Comparison of ENCODE assay signal across 8 mouse cellular contexts in the genomic region with DNA sequence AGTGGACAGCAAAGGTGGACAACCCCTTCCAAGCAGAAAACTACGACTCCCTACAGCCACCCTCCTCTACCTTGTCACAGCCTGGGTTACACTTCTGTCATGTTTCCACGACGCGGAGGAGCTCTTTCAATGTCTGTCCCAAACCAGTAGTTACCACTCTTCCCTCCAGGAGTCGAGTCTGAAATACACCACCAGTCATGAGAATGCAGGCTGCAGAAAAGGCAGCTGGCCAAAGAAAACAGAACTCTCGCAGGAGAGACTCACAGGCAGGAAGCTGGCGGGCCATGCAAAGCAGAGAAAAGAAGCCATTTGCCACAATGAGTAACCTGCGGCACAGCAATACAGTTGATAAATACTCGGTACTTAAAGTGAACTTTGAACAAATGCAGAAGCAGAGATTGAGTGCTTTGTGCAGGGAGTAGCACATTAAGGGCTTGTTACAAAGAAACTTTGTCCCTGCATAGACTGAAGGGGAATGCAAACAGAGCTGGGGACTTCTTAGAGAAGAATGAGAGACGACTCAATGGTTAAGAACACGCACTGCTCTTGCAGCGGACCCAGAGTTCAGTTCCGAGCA. TPM values are rescaled to one million over a fixed set of nuclear protein-coding genes. Genes with fewer than 3 reads are reported as not detected.
DNase-seq lines count a peak whose midpoint lies in the region; ATAC-seq lines count a peak whose summit lies in the region.

No protein-coding gene starts in this region.

- no peak overlapping the region for H3K9ac ChIP-seq in hindbrain, embryonic 11.5 days (ENCODE audit: low read depth, low read length)
- H3K9ac ChIP-seq in hindbrain, embryonic 16.5 days (ENCODE audit: low read depth, low read length), result no peak overlapping the region
- no peak overlapping the region for H3K9ac ChIP-seq in intestine, embryonic 14.5 days (ENCODE audit: low read length)
- no peak overlapping the region for H3K9ac ChIP-seq in lung, embryonic 15.5 days
- no peak overlapping the region for H3K9ac ChIP-seq in forebrain, embryonic 11.5 days (ENCODE audit: low read length)

- no peaks in the 10 kb centered on the region for H3K9me3 ChIP-seq in hindbrain, embryonic 11.5 days (ENCODE audit: control insufficient read depth, low read length)
- H3K9me3 ChIP-seq in hindbrain, embryonic 16.5 days (ENCODE audit: control insufficient read depth, low read length), result no peaks in the 10 kb centered on the region
- H3K9me3 ChIP-seq in intestine, embryonic 14.5 days (ENCODE audit: control insufficient read depth, low read length), result no peaks in the 10 kb centered on the region
- no peaks in the 10 kb centered on the region for H3K9me3 ChIP-seq in lung, embryonic 15.5 days
- H3K9me3 ChIP-seq in forebrain, embryonic 11.5 days (ENCODE audit: control insufficient read depth, low read length), result no peaks in the 10 kb centered on the region

- H3K27ac ChIP-seq in hindbrain, embryonic 11.5 days (ENCODE audit: low read depth, low read length), result no peak overlapping the region
- H3K27ac ChIP-seq in hindbrain, embryonic 16.5 days (ENCODE audit: low read depth, low read length), result no peak overlapping the region
- no peak overlapping the region for H3K27ac ChIP-seq in intestine, embryonic 14.5 days (ENCODE audit: low read depth)
- peak overlapping the region; percentile 32 for H3K27ac ChIP-seq in lung, embryonic 15.5 days
- no peak overlapping the region for H3K27ac ChIP-seq in forebrain, embryonic 11.5 days (ENCODE audit: low read depth, low read length)

- H3K4me2 ChIP-seq in hindbrain, embryonic 11.5 days (replicated peaks; ENCODE audit: low read depth, low read length), result no peak overlapping the region
- no peak overlapping the region for H3K4me2 ChIP-seq in hindbrain, embryonic 16.5 days (ENCODE audit: low read length)
- H3K4me2 ChIP-seq in intestine, embryonic 14.5 days (ENCODE audit: low read length), result no peak overlapping the region
- H3K4me2 ChIP-seq in lung, embryonic 15.5 days, result no peak overlapping the region
- H3K4me2 ChIP-seq in forebrain, embryonic 11.5 days (ENCODE audit: low read depth, low read length, severe bottlenecking), result no peak overlapping the region

- DNase-seq in hindbrain, embryonic 11.5 days (ENCODE audit: low spot score), result peak; percentile 21
- peak; percentile 22 for DNase-seq in embryo, embryonic 11.5 days (ENCODE audit: low read depth, low spot score)
- peak; percentile 57 for DNase-seq in intestine, embryonic 14.5 days (ENCODE audit: low spot score)
- no peak for DNase-seq in forebrain, embryonic 11.5 days (ENCODE audit: low spot score)
- no peak for DNase-seq in frontal cortex, adult 2 months (ENCODE audit: extremely low spot score in 1 of 2, low spot score in 1 of 2)
- no peak for DNase-seq in spleen, postnatal 10 days (ENCODE audit: low spot score in 2 of 2)

- no peaks in the 10 kb centered on the region for H3K4me1 ChIP-seq in hindbrain, embryonic 11.5 days (replicated peaks; ENCODE audit: control insufficient read depth, insufficient read depth, low read length)
- peaks cover 3% of the 10 kb centered on the region; the same call in 1 of the 2 replicates for H3K4me1 ChIP-seq in hindbrain, embryonic 16.5 days (ENCODE audit: control insufficient read depth, insufficient read depth, low read depth, low read length)
- H3K4me1 ChIP-seq in intestine, embryonic 14.5 days (replicated peaks; ENCODE audit: control insufficient read depth, insufficient read depth, low read length), result no peaks in the 10 kb centered on the region
- H3K4me1 ChIP-seq in lung, embryonic 15.5 days, result 0 out of 2 replicates have a peak, but pooled peaks cover 6% of the 10 kb centered on the region
- H3K4me1 ChIP-seq in forebrain, embryonic 11.5 days (replicated peaks; ENCODE audit: control insufficient read depth, insufficient read depth, low read length), result peaks cover 4% of the 10 kb centered on the region; the same call in 1 of the 2 replicates

- no peak overlapping the region for H3K4me3 ChIP-seq in hindbrain, embryonic 11.5 days (ENCODE audit: low read depth, low read length)
- no peak overlapping the region for H3K4me3 ChIP-seq in hindbrain, embryonic 16.5 days (ENCODE audit: low read length)
- H3K4me3 ChIP-seq in intestine, embryonic 14.5 days (ENCODE audit: low read depth, low read length), result no peak overlapping the region
- H3K4me3 ChIP-seq in lung, embryonic 15.5 days, result no peak overlapping the region
- no peak overlapping the region for H3K4me3 ChIP-seq in forebrain, embryonic 11.5 days (ENCODE audit: low read depth, low read length)

- no peak for ATAC-seq in hindbrain, embryonic 11.5 days (ENCODE audit: low FRiP score)
- ATAC-seq in hindbrain, embryonic 16.5 days, result no peak
- ATAC-seq in intestine, embryonic 14.5 days (replicated peaks; ENCODE audit: low FRiP score, low TSS enrichment, low read depth), result no peak
- ATAC-seq in lung, embryonic 15.5 days (ENCODE audit: borderline replicate concordance, extremely low read depth, low FRiP score, low TSS enrichment), result no peak
- ATAC-seq in forebrain, embryonic 11.5 days (replicated peaks; ENCODE audit: low FRiP score), result no peak

- no peaks in the 10 kb centered on the region for H3K36me3 ChIP-seq in hindbrain, embryonic 11.5 days (ENCODE audit: control insufficient read depth, insufficient read depth, low read length)
- H3K36me3 ChIP-seq in hindbrain, embryonic 16.5 days (ENCODE audit: control insufficient read depth, insufficient read depth, low read length), result no peaks in the 10 kb centered on the region
- no peaks in the 10 kb centered on the region for H3K36me3 ChIP-seq in intestine, embryonic 14.5 days (ENCODE audit: control insufficient read depth, insufficient read depth, low read length)
- H3K36me3 ChIP-seq in lung, embryonic 15.5 days, result no peaks in the 10 kb centered on the region
- H3K36me3 ChIP-seq in forebrain, embryonic 11.5 days (ENCODE audit: control insufficient read depth, insufficient read depth, low read length), result no peaks in the 10 kb centered on the region

- WGBS in hindbrain, embryonic 11.5 days, result 71% methylated on average over 13 of the region's 13 CpGs
- 52% methylated on average over 13 of the region's 13 CpGs for WGBS in hindbrain, embryonic 16.5 days
- WGBS in intestine, embryonic 14.5 days, result 56% methylated on average over 13 of the region's 13 CpGs
- WGBS in lung, embryonic 15.5 days, result 38% methylated on average over 13 of the region's 13 CpGs
- WGBS in forebrain, embryonic 11.5 days, result 71% methylated on average over 13 of the region's 13 CpGs

- H3K27me3 ChIP-seq in hindbrain, embryonic 11.5 days (ENCODE audit: control insufficient read depth, insufficient read depth, low read length), result no peaks in the 10 kb centered on the region
- H3K27me3 ChIP-seq in hindbrain, embryonic 16.5 days (replicated peaks; ENCODE audit: control insufficient read depth, insufficient read depth, low read length), result no peaks in the 10 kb centered on the region
- H3K27me3 ChIP-seq in intestine, embryonic 14.5 days (replicated peaks; ENCODE audit: control insufficient read depth, insufficient read depth, low read length), result no peaks in the 10 kb centered on the region
- no peaks in the 10 kb centered on the region for H3K27me3 ChIP-seq in lung, embryonic 15.5 days
- H3K27me3 ChIP-seq in forebrain, embryonic 11.5 days (ENCODE audit: control insufficient read depth, insufficient read depth, low read length), result no peaks in the 10 kb centered on the region

RNA-seq across cellular contexts. Expression of gene St8sia2, which starts 30.2 kb away (rescaled TPM):
- 53.3 and 55.5 TPM in 2 replicates for polyA plus RNA-seq in hindbrain, embryonic 11.5 days (2014; fragmentation: Nextera tagmentation; extraction: Ambion mirVana)
- polyA plus RNA-seq in hindbrain, embryonic 16.5 days (2015; fragmentation: Nextera tagmentation; extraction: Ambion mirVana), result 67.8 and 96.2 TPM in 2 replicates
- polyA plus RNA-seq in intestine, embryonic 14.5 days (2014; fragmentation: Nextera tagmentation; extraction: Ambion mirVana), result 7.8 and 9.9 TPM in 2 replicates
- 8.6 and 9.5 TPM in 2 replicates for polyA plus RNA-seq in lung, embryonic 15.5 days (2015; fragmentation: Nextera tagmentation; extraction: Ambion mirVana)
- 35.8 and 42.0 TPM in 2 replicates for polyA plus RNA-seq in forebrain, embryonic 11.5 days (2014; fragmentation: Nextera tagmentation; extraction: Ambion mirVana)
- polyA plus RNA-seq in frontal cortex, adult 2 months (2012; rRNA removed), result 2.3 and 2.8 TPM in 2 replicates

Comparison
In these comparisons a context has a peak if more than half of its experiments do, and no peak if none do; other contexts are left out.
1. DNase-seq: peak in hindbrain, embryonic 11.5 days (single experiment), embryo, embryonic 11.5 days (single experiment) and intestine, embryonic 14.5 days (single experiment); none in forebrain, embryonic 11.5 days (single experiment), frontal cortex, adult 2 months (0 of 2) and spleen, postnatal 10 days (0 of 2).